Mouse (Mus musculus) ES-E14 (cell line): ENCODE results near the gene Elovl4. TPM values are rescaled to one million over a fixed set of nuclear protein-coding genes. Genes with fewer than 3 reads are reported as not detected.

Experiments used
- DNase-seq: peaks from one replicate; pipeline ENCODE4 v3.0.0-alpha.2; 2013; ENCODE audit warnings: low read depth, low spot score
- H3K27ac ChIP-seq: 2 replicates; pipeline ENCODE4 v1.5.1; 2012; ENCODE audit warnings: low read depth, mild to moderate bottlenecking, low read length, moderate library complexity, mixed read lengths; ENCODE audit not compliant: poor library complexity, insufficient read depth, severe bottlenecking
- H3K36me3 ChIP-seq: 2 replicates; pipeline ENCODE4 v1.6.1; 2012; ENCODE audit warnings: mild to moderate bottlenecking, low read length, moderate library complexity, mixed read lengths; ENCODE audit not compliant: control insufficient read depth, poor library complexity, insufficient read depth, severe bottlenecking
- H3K4me1 ChIP-seq, 2 experiments: fragments of 150-350 bp in 1 of 2; sonication (generic) in 1 of 2; 2 replicates each; pipeline ENCODE4 v1.6.1; 2012; ENCODE audit warnings: low read length in 2 of 2, mild to moderate bottlenecking in 1 of 2, mixed read lengths in 1 of 2; ENCODE audit not compliant: control insufficient read depth in 2 of 2, insufficient read depth in 2 of 2, poor library complexity in 1 of 2
- H3K4me3 ChIP-seq, 2 experiments: fragments of 150-350 bp in 1 of 2; sonication (generic) in 1 of 2; 2 replicates each; pipeline ENCODE4 v1.5.1; 2012; ENCODE audit warnings: low read length in 2 of 2, low read depth in 1 of 2, mild to moderate bottlenecking in 1 of 2, mixed read lengths in 1 of 2; ENCODE audit not compliant: insufficient read depth in 1 of 2, poor library complexity in 1 of 2, severe bottlenecking in 1 of 2
- H3K9ac ChIP-seq: 2 replicates; pipeline ENCODE4 v1.6.1; 2012; ENCODE audit warnings: low read depth, mild to moderate bottlenecking, low read length, mixed read lengths; ENCODE audit not compliant: poor library complexity, insufficient read depth, severe bottlenecking
- H3K9me3 ChIP-seq: fragments of 150-350 bp; sonication (generic); 2 replicates; pipeline ENCODE4 v1.6.1; 2012; ENCODE audit warnings: low read depth, mild to moderate bottlenecking, low read length; ENCODE audit not compliant: control insufficient read depth, insufficient read depth
- CHD2 ChIP-seq: IDR thresholded peaks from 2 replicates; pipeline ENCODE4 v1.6.1; 2014; ENCODE audit warnings: mild to moderate bottlenecking, low read depth, low read length, inconsistent platforms
- HCFC1 ChIP-seq: IDR thresholded peaks from 2 replicates; pipeline ENCODE4 v1.6.1; 2012; ENCODE audit warnings: low read length, inconsistent platforms, borderline replicate concordance; ENCODE audit not compliant: insufficient read depth
- MAFK ChIP-seq: IDR thresholded peaks from 2 replicates; pipeline ENCODE4 v1.6.1; 2014; ENCODE audit warnings: mild to moderate bottlenecking, low read depth, low read length, inconsistent platforms; ENCODE audit not compliant: insufficient read depth
- ZC3H11A ChIP-seq: IDR thresholded peaks from 2 replicates; pipeline ENCODE4 v1.6.1; 2012; ENCODE audit warnings: low read depth, mild to moderate bottlenecking, inconsistent platforms, low read length, borderline replicate concordance
- ZNF384 ChIP-seq: IDR thresholded peaks from 2 replicates; pipeline ENCODE4 v1.6.1; 2012; ENCODE audit warnings: low read depth, low read length, inconsistent platforms
- in situ Hi-C, 2 experiments: fragments of 600-800 bp; cut with MboI; formaldehyde crosslinking; loops; one replicate each; pipeline ENCODE4 v1.15.1; 2025; ENCODE audit warnings: low sequenced_read_pairs in 2 of 2, inconsistent platforms in 1 of 2; ENCODE audit not compliant: unreplicated experiment in 2 of 2
- total RNA-seq: library from RNA; depleted of rRNA; stranded (reverse); fragments of 300-350 nt; gene quantifications from 2 replicates; pipeline ENCODE4 v1.2.3, GENCODE M21; 2012

Elovl4 gene
- total RNA-seq, 1 experiment = 14.9 TPM

- no peak overlapping the region for H3K9ac ChIP-seq
- no peak overlapping the region for H3K27ac ChIP-seq
- in situ Hi-C loops = no loop called here
- H3K36me3 ChIP-seq = no peaks in the 10 kb centered on the region
- no peak for TF ChIP-seq HCFC1
- no peak for TF ChIP-seq ZC3H11A
- no peak for TF ChIP-seq MAFK
- no peak for TF ChIP-seq CHD2
- no peak for TF ChIP-seq ZNF384
- no peak for DNase-seq
- no peak overlapping the region for H3K4me3 ChIP-seq
- H3K9me3 ChIP-seq = no peaks in the 10 kb centered on the region
- H3K4me1 ChIP-seq = peaks cover 0 to 5% of the 10 kb centered on the region in 2 experiments; a peak in 1 of 4 replicates
These were observed 25.1 kb upstream of the Elovl4 start for GRCm38 (mm10) chr9:83831152-83831551.

- in situ Hi-C loops = no loop called here
- TF ChIP-seq HCFC1 = no peak
These were observed 23.8 kb upstream of the Elovl4 start for GRCm38 (mm10) chr9:83829896-83830295.

GRCm38 (mm10) chr9:83822925-83823324, 16.8 kb upstream of the Elovl4 start:
- Histone ChIP-seq H3K4me3 (no peak overlapping the region), H3K36me3 (no peaks in the 10 kb centered on the region), H3K9me3 (no peaks in the 10 kb centered on the region), H3K27ac (no peak overlapping the region), H3K9ac (no peak overlapping the region), H3K4me1 (0 out of 4 replicates have a peak, but pooled peaks cover 0 to 2% of the 10 kb centered on the region in 2 experiments)
- DNase-seq = no peak
- TF ChIP-seq MAFK (no peak), HCFC1 (no peak), ZC3H11A (no peak), CHD2 (no peak), ZNF384 (no peak)
- in situ Hi-C loops = no loop called here

More at GRCm38 (mm10) chr9:83829896-83830295, 23.8 kb upstream of the Elovl4 start:
- H3K36me3 ChIP-seq = no peaks in the 10 kb centered on the region
- no peak overlapping the region for H3K4me3 ChIP-seq
- H3K9ac ChIP-seq = no peak overlapping the region
- no peak for DNase-seq
- H3K4me1 ChIP-seq = no peaks in the 10 kb centered on the region
- no peak overlapping the region for H3K27ac ChIP-seq
- no peaks in the 10 kb centered on the region for H3K9me3 ChIP-seq

DNA sequence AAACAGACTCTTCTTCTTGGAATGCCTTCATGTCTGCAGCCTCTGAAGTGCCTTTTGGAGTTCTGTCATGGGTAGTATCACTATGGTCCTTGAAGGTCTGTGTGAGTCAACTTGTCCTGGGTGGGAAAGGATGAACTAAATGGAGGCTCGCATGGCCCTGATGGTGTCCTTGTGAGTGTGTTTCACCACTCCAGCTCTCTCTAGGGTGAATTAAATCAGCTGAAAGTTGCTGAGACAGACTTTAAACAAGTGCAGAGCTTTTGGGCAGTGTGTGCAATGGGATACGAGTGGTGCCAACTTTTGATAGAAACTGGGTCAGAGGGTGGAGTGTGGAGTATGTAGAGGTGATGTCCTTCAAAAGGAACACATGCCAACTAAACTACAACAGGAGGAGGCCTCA, 14.9 kb upstream of the Elovl4 start:
- no peak for DNase-seq
- Histone ChIP-seq H3K9me3 (no peaks in the 10 kb centered on the region), H3K9ac (no peak overlapping the region), H3K36me3 (no peaks in the 10 kb centered on the region), H3K27ac (no peak overlapping the region), H3K4me1 (0 out of 4 replicates have a peak, but pooled peaks cover 0 to 2% of the 10 kb centered on the region in 2 experiments), H3K4me3 (no peak overlapping the region)
- in situ Hi-C loops = no loop called here
- TF ChIP-seq HCFC1 (no peak), ZNF384 (no peak), MAFK (no peak), CHD2 (no peak), ZC3H11A (no peak)

DNA sequence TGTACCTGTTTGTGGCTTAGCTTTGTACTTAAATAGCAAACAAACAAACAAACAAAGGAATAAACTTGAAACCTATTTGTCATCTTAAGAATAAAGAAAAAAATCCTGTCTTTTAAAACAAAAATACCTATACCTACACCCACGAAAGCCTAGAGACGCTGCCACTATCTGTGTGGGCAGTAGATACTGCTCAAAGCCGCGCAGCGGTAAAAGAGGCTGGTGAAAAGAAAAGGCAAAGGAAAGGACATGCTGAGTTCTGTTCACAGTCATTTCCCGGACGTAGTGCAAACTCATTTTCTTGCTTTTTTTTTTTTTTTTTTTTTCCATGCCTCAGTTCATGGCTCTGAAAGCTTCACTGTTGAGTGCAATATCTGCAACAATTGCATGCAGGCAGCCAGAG, 13.1 kb upstream of the Elovl4 start:
- Histone ChIP-seq H3K4me3 (no peak overlapping the region), H3K9me3 (no peaks in the 10 kb centered on the region), H3K36me3 (no peaks in the 10 kb centered on the region), H3K27ac (no peak overlapping the region), H3K4me1 (0 out of 4 replicates have a peak, but pooled peaks cover 0 to 2% of the 10 kb centered on the region in 2 experiments), H3K9ac (no peak overlapping the region)
- in situ Hi-C loops = no loop called here
- no peak for DNase-seq
- no peak for TF ChIP-seq CHD2
- no peak for TF ChIP-seq MAFK
- no peak for TF ChIP-seq ZNF384
- no peak for TF ChIP-seq HCFC1
- no peak for TF ChIP-seq ZC3H11A
